Mouse (Mus musculus) thymus, adult 2 months (tissue): ENCODE measurements around the gene Eps8l3. TPM values are rescaled to one million over a fixed set of nuclear protein-coding genes. Genes with fewer than 3 reads are reported as not detected.

Experiments used
- DNase-seq: peaks from one replicate; pipeline ENCODE4 v3.0.0; 2021
- H3K27ac ChIP-seq: fragments of 200-500 bp; 2 replicates; pipeline ENCODE4 v1.5.1; 2012; ENCODE audit warnings: low read length, control low read depth; ENCODE audit not compliant: control insufficient read depth, insufficient read depth
- H3K27me3 ChIP-seq: fragments of 200-500 bp; 2 replicates; pipeline ENCODE4 v1.6.1; 2012; ENCODE audit warnings: mild to moderate bottlenecking, low read length, moderate library complexity, mixed read lengths; ENCODE audit not compliant: control insufficient read depth, insufficient read depth
- H3K36me3 ChIP-seq: fragments of 200-500 bp; 2 replicates; pipeline ENCODE4 v1.6.1; 2012; ENCODE audit warnings: mild to moderate bottlenecking, low read length, moderate library complexity; ENCODE audit not compliant: control insufficient read depth, insufficient read depth
- H3K4me1 ChIP-seq: fragments of 200-500 bp; replicated peaks from 2 replicates; pipeline ENCODE4 v1.6.1; 2012; ENCODE audit warnings: low read length; ENCODE audit not compliant: control insufficient read depth, insufficient read depth
- H3K4me3 ChIP-seq: fragments of 200-500 bp; 2 replicates; pipeline ENCODE4 v1.5.1; 2012; ENCODE audit warnings: mild to moderate bottlenecking, low read length, control low read depth, moderate library complexity; ENCODE audit not compliant: control insufficient read depth, insufficient read depth
- CTCF ChIP-seq: fragments of 200-500 bp; IDR thresholded peaks from 2 replicates; pipeline ENCODE4 v1.5.1; 2012; ENCODE audit warnings: mild to moderate bottlenecking, control low read depth, low read length, moderate library complexity, borderline replicate concordance; ENCODE audit not compliant: control insufficient read depth, poor library complexity, insufficient read depth; ENCODE audit errors: extremely low read depth
- POLR2A ChIP-seq: fragments of 200-500 bp; IDR thresholded peaks from 2 replicates; pipeline ENCODE4 v1.6.1; 2012; ENCODE audit warnings: mild to moderate bottlenecking, low read length, control low read depth, moderate library complexity; ENCODE audit not compliant: control insufficient read depth, poor library complexity, insufficient read depth; ENCODE audit errors: extremely low read depth
- WGBS: fragments of 180-500 bp; shearing (Covaris S2); methylation state at CpG from one replicate; pipeline ENCODE4 v1.1.7; 2018; 5-methylcytosine and 5-hydroxymethylcytosine counted together
- polyA plus RNA-seq: library from polyadenylated mRNA; depleted of rRNA; stranded (reverse); fragments of >200 nt; gene quantifications from 2 replicates; pipeline ENCODE4 v1.2.3, GENCODE M21; 2012

Eps8l3 gene
- polyA plus RNA-seq, 1 experiment: 0.34 TPM

GRCm38 (mm10) chr3:107832645-107833044 lies 44.4 kb upstream of the Eps8l3 start:
- no peak overlapping the region for H3K27ac ChIP-seq
- no peak overlapping the region for H3K4me3 ChIP-seq

GRCm38 (mm10) chr3:107833370-107833769 lies 43.7 kb upstream of the Eps8l3 start:
- H3K4me3 ChIP-seq: no peak overlapping the region
- no peak for DNase-seq
- WGBS: 77% methylated on average over 1 of the region's 1 CpGs
- no peaks in the 10 kb centered on the region for H3K36me3 ChIP-seq
- H3K27me3 ChIP-seq: no peaks in the 10 kb centered on the region
- TF ChIP-seq CTCF (no peak), POLR2A (no peak)
- H3K4me1 ChIP-seq: no peaks in the 10 kb centered on the region
- H3K27ac ChIP-seq: no peak overlapping the region

More at GRCm38 (mm10) chr3:107832645-107833044, 44.4 kb upstream of the Eps8l3 start:
- Histone ChIP-seq H3K4me1 (no peaks in the 10 kb centered on the region), H3K27me3 (no peaks in the 10 kb centered on the region), H3K36me3 (no peaks in the 10 kb centered on the region)
- WGBS: 10% methylated on average over 6 of the region's 6 CpGs
- no peak for DNase-seq
- TF ChIP-seq POLR2A (no peak), CTCF (no peak)

- no peaks in the 10 kb centered on the region for H3K36me3 ChIP-seq
- H3K27ac ChIP-seq: no peak overlapping the region
- 72% methylated on average over 4 of the region's 4 CpGs for WGBS
Observed at GRCm38 (mm10) chr3:107833872-107834341, 43.1 kb upstream of the Eps8l3 start.

GRCm38 (mm10) chr3:107835301-107835700 lies 41.7 kb upstream of the Eps8l3 start:
- no peak for DNase-seq
- H3K27me3 ChIP-seq: no peaks in the 10 kb centered on the region
- no peaks in the 10 kb centered on the region for H3K36me3 ChIP-seq
- no peak for TF ChIP-seq POLR2A
- no peak for TF ChIP-seq CTCF
- H3K27ac ChIP-seq: no peak overlapping the region
- WGBS: 96% methylated on average over 5 of the region's 5 CpGs
- H3K4me3 ChIP-seq: no peak overlapping the region
- H3K4me1 ChIP-seq: no peaks in the 10 kb centered on the region

More at GRCm38 (mm10) chr3:107833872-107834341, 43.1 kb upstream of the Eps8l3 start:
- Histone ChIP-seq H3K4me3 (no peak overlapping the region), H3K27me3 (no peaks in the 10 kb centered on the region), H3K4me1 (no peaks in the 10 kb centered on the region)
- no peak for DNase-seq
- no peak for TF ChIP-seq CTCF
- TF ChIP-seq POLR2A: no peak

- DNase-seq: no peak
- Histone ChIP-seq H3K4me3 (no peak overlapping the region), H3K4me1 (no peaks in the 10 kb centered on the region), H3K36me3 (no peaks in the 10 kb centered on the region), H3K27me3 (no peaks in the 10 kb centered on the region; the same call in 1 of the 2 replicates), H3K27ac (no peak overlapping the region)
- WGBS: 95% methylated on average over 5 of the region's 5 CpGs
- TF ChIP-seq POLR2A (no peak), CTCF (no peak)
Observed at GRCm38 (mm10) chr3:107839855-107840254, 37.2 kb upstream of the Eps8l3 start.

- WGBS: 94% methylated on average over 7 of the region's 7 CpGs
- Histone ChIP-seq H3K4me1 (0 out of 2 replicates have a peak, but pooled peaks cover under 1% of the 10 kb centered on the region), H3K36me3 (no peaks in the 10 kb centered on the region), H3K27me3 (no peaks in the 10 kb centered on the region; the same call in 1 of the 2 replicates), H3K27ac (no peak overlapping the region), H3K4me3 (no peak overlapping the region)
- DNase-seq: no peak
- TF ChIP-seq POLR2A (no peak), CTCF (no peak)
Observed at GRCm38 (mm10) chr3:107840855-107841254, 36.2 kb upstream of the Eps8l3 start.

- Histone ChIP-seq H3K4me3 (no peak overlapping the region), H3K36me3 (no peaks in the 10 kb centered on the region), H3K4me1 (peaks cover 6% of the 10 kb centered on the region; the same call in 1 of the 2 replicates), H3K27ac (no peak overlapping the region), H3K27me3 (no peaks in the 10 kb centered on the region; the same call in 1 of the 2 replicates)
- TF ChIP-seq CTCF (no peak), POLR2A (no peak)
- 89% methylated on average over 7 of the region's 7 CpGs for WGBS
- no peak for DNase-seq
Observed at GRCm38 (mm10) chr3:107841370-107841769, 35.7 kb upstream of the Eps8l3 start.
